Mouse (Mus musculus) kidney, adult 18-20 months (tissue): ENCODE measurements around the gene Tmed2.
"Not testable (repeated sequence)": the region's sequence is repeated elsewhere in the genome, so short reads cannot be mapped to it uniquely, and the experiment has no call there.

ENCODE experiments used
- DNase-seq: peaks from one replicate; pipeline ENCODE4 v3.0.0; 2021

The Tmed2 gene

DNA sequence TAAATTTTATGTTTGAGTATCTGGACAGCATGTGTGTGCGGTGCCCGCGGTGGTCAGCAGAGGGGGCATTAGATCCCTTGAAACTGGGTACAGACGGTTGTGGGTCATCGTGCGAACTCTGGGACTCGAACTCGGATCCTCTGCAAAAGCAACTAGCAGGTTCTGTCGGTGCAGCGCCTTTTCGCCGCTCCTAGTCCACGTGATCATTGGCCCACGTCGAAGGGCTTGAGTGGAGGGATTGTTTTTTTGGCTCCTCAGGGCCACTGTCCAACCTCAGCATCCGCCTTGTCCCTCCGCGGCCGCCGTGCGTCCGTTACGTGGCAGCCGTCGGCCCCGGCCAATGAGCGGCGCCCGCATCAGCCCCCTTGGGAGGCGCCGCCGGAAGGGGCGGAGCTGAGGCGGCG lies at the start of gene Tmed2:
TSS of gene Tmed2 (plus strand) at position 313 of the 404 bp plus-strand sequence.
- DNase-seq, result peak; percentile 97

DNA sequence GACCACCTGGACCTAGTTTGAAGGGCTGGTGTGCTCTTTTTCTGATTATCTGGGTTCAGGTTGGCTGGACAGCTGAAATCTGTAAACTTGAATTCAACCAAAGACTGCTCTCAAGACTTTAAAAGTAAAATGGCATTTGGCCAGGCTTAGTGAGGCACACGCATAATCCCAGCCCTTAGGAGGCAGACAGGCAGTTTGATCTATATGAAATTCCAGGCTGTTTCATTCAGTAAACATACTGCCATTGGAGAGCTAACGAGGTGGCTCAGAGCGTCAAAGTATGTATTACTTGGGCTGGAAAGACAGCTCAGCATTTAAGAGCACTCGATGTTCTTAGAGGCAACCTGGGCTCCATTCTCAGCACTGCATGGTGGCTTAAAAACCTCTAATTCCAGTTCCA lies 48.8 kb upstream of the Tmed2 start:
- no peak for DNase-seq

DNA sequence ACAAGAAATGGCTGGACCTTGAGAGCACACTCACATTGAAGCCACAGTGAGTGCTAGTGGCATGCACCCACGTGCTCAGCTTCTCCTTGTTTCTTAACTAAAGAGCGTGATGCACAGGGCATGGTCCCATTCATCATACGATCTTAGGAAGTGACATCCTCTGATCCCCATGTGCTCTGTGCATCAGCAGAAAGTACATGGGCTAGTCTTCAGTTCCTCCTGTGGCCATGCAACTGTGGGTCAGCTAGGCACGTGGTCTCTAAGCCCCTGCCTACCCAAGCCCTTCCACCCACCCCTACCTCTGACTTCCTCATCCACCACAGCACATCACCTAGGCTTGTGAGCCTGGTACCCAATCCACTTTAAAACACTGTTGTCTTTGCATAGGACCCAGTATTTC lies 47.9 kb upstream of the Tmed2 start:
- DNase-seq, result no peak

DNA sequence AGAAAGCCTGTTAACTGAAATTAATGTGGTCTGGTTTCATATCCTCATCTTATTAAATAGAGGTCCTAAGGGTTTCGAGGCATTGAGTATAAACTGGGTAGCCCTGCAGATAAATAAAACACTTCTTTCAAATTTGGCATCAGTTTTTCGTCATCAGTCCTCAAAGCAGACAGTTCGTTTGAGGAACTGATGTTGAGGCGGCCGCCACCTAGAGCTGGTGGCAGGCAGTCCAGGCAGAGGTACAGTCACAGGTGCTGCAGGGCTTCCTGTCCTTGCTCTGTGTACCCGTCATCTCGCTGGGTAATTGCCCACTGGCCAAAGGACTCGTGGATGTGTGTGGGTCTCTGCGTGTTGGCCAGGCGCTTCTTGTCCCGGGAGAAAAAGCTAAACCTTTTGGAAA lies 47.0 kb upstream of the Tmed2 start:
- DNase-seq, result no peak

DNA sequence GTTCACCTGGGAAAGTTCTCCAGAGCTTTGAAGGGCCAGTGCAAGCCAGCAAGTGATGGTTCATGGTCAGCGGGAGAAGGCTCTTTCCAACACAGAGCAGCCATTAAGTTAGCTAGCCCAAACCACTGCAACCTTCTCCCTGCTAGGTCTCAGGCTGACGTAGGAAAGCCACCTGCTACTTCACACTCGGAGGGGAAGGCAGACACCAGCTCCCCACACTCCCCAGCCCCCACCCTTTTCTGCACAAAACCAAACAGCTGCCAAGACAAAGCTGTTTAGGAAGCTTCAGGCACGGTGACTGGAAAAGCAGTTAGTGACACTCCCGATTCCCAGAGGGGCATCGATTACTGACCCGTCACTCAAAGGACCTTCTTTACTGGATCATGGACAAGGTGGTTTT lies 44.9 kb upstream of the Tmed2 start:
- DNase-seq, result no peak

DNA sequence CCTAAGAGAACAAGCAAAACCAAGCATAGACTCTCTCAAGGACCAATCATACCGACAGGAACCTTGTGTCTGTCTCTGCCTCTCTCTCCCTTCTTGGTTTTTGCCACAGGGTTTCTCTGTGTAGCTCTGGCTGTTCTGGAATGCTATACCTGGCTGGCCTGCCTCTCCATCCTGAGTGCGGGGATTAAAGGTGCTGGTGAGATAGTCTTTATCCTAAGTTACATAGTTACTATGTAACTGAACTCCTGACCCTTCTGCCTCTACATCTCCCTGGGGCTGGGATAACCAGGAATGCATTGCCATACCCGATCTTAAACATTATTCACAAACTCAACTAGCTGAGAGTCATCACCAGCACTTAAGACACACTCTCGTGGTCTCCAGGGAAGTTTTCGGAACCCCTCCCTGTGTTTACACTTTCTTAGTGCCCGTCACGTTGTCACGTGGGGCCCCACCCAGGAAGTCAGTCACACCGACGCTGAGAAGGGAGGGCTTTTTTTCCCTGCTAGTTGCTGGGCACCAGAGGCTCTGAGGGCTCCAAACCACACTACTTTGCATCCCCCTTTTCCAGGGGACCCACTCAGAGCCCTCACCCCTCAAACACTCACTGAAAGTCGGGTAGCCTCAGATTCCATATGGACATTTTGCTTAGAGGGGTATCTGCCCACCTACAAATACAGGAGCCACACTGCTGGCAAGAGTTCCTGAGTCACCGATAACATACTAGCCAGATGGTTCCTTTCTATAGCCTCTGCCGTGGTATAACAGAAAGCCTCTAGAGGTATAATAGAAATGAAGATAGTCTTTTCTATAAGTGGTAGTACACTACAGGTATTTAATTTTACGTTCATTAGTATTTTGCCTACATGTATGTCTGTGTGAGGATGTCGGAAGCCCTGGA lies 43.6 kb upstream of the Tmed2 start:
- DNase-seq, result no peak

DNA sequence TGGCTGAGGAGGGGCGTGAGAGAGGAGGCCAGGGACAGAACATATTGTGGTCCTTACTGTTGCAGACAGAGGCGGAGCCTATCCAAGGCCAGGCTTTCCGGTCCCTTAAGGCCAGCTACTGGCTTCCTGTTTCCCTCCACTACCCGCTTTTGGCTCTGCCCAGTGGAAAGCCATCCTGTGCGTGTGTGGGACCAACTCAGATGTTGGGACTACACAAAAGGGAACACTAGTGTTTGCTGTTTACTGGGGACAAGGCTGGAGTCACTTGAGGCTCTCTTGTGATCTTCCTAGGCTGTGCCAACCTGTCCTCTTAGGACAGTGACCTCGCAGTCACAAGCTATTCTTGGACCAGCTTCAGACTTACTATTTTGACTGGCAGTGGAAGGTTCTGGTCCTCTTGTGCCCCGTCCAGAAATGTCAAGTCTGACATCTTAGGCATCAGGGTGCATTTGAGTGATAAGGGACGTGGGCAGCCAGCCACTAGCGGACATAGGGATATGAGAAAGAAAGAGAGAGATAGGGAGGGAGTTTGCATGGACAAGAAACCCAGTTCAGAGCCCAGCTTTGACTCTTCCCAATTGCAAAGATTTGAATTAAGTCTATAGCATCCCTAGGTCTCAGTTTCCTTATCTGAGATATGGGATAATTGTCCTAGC lies 42.1 kb upstream of the Tmed2 start:
- DNase-seq, result no peak

DNA sequence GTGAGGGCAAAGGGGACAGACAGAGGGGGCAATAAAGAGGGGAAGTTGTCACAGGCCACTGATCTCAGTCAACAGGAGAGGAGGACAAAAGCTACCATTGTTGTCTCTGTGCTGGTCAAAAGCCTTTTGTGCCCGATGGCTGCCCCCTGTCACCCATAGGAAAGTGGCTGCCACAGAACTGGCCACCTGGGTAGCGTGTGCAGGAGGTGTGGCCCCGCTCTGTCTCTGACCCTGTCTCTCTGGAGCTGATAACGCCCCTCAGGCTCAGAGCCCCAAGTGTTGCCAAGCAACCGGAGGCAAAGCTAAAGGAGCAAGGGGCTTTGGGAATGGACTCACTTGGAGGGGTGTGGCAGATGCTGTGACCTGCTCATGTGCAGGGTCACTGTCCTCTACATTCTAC lies 41.5 kb upstream of the Tmed2 start:
- no peak for DNase-seq

DNA sequence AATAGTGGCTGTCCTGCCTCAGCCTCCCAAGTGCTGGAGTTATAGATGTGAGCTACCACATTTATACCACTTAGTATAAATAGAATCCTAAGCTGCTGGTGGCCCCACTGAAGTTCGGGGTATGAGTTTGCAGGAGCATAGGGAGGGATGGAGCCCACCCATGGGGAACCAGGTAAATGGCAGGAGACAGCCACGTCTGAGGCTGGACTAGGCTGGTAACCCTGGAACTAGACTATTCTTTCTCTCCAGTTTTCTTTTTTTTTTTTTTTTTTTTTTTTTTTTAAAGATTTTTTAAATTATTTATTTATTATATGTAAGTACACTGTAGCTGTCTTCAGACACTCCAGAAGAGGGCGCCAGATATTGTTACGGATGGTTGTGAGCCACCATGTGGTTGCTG lies 40.5 kb upstream of the Tmed2 start:
- DNase-seq, result not testable (repeated sequence)

DNA sequence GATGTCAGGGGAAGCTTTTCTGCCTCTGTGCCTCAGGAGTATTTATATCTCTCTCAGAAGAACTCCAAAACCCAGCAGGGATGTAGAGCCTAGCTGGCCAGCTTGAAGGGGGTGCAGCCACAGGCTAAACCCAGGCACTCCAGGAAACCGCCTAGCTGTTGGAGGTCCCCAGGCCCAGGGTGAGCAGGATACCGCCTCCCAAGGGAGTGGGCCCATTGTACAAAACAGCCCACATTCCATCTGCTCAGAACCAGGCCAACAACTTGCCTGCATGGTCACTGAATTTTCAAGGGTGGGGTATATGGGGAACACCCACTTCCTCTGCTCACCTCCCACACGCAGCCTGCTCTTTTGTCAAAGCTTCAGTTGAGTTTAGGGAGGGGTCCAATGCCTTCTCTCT lies 39.9 kb upstream of the Tmed2 start:
- DNase-seq, result no peak

DNA sequence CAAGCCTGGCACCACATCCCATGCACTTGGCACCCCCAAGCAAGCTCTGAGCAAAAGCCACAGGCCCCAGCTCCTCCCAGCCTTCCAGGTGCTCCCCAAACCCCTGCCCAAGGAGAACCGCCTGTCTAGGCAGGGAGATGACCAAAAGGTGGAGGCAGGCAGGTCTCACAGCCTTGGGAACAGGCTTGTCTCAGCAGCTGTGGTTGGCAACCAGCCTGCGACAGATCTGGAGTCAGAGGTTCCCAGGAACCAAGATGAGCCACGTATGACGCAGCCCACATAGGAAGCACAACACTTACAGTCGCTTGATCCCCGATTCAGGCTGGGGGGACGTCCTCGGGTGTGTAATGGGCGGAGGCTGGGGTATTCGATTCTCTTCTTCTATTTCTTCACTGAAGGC lies 39.0 kb upstream of the Tmed2 start:
- no peak for DNase-seq

DNA sequence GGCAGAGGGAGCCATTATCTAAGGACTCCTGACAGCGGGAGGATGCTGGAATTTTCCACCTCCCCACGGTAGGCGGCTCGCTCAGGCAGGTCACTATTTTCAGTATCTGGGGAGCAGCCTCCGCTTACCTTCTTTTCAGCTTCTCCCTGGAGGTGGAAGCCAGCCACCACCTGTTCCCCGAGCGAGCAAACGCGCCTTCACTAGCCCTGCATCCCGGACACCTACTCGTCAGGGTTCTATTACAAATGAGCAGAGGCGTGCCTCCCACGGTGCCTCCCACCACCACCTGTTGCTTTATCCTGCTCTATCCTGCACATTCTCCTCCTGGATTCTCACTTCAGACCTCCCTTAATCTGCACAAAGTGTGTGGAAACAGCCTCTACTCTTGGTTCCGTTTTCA lies 36.8 kb upstream of the Tmed2 start:
- DNase-seq, result no peak

DNA sequence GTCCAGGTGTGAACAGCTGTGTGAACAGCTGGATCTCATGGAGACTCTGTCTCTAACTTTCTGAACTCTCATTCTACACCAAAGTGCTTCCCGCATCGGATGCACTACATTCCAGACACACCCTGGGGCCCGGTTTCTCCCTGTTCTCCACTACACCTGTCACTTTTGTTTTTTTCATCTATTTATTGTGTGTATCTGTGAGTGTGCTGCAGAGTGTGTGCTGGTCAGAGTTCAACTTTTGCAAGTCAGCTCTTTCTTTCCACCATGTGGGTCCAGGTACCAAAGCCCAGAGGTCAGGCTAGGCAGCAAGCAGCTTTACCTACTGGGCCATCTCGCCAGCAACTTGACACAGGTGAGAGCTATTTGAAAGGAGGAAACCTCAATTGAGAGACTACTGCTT lies 35.3 kb upstream of the Tmed2 start:
- no peak for DNase-seq

DNA sequence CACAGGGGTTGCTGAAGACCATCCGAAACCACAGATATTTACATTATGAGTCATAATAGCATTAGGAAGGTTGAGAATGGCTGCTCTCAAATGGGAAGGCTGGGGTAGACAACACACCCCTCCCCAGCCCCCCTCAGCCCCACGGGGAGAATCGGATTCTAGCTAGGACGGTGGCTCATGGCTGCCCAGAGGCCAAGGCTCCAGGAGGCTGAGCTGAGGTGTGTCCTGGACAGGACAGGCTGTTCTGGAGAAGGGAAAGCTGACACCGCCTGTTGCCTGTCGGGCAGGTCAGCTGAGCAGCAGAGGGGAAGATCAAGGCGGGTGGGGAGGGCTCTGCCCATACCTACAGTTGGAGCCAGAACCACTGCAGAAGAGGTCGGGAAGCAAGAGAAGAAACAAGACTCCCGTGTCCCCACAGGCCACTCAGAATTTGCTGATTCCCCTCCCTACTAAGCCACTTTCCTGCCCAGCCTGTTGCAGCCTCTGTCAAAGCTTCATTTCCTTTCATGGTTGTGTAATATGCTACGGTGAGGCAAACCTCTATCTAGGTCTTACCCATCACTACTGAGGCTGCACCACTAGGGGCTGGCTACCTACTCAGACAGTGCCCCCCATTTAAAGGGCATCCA lies 33.6 kb upstream of the Tmed2 start:
- no peak for DNase-seq

DNA sequence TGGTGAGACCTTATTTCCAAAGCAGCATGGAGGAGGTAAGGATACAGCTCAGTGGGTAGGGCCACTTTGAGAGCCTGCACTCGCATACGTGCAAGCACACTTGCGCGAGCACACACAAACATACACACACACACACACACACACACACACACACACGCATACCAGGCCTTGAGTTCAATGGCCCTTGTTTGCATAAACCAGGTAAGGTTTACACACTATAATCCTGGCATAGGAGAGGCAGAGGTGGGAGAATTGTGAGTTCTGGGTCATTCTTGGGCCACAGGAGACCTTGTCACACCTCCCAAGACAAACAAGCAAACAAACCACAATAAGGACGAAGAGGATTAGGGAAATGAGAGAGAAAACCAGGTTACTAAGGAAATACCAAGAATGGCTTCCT lies 31.3 kb upstream of the Tmed2 start:
- no peak for DNase-seq

DNA sequence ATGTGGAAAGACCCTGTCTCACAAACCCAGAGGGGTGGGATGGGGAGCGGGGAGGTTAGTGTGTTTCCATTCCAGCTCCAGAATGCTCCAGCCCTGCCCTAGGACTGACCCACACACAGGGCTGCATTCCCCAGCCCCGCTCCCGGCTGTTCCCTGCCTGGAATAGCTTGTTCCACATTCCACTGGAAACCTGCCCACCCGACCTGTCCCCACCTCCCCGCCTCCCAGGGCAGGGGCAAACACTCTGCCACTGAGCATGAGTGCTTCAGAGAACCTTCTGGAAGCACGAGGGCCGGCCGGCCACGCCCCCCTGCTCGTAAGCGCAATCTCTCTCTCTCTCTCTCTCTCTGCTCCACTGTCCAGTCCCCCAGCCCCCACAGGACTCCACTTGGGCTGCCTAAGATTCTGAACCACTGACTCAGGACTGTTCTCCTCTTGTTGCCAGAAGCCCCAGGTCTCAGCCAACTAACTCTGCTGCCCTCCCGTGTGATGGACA lies 30.7 kb upstream of the Tmed2 start:
- DNase-seq, result peak; percentile 82

DNA sequence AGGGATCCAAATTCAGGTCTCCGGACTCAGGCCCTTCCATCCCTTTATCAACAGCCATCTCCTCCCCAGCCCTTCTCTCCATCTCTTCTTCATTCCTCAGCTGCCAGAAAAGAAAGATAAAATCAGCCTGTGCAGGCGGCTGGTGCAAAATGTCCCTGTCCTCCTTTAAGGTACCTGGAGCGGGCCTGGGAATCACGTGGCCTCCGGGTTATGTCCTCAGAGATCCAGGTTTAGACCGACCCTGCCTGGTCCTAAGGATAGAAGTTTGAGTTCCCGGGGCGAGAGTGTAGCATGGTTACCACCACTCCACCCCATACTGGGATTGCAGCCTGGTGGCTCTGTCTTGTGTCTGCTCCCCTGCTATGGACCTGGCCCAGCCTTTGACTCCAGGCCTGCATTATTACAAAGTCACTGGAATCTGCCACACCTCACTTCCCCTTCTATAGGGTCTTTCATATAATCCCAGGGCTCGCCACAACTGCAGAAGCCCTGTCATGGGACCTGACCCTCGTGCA lies 29.9 kb upstream of the Tmed2 start:
- DNase-seq, result no peak

DNA sequence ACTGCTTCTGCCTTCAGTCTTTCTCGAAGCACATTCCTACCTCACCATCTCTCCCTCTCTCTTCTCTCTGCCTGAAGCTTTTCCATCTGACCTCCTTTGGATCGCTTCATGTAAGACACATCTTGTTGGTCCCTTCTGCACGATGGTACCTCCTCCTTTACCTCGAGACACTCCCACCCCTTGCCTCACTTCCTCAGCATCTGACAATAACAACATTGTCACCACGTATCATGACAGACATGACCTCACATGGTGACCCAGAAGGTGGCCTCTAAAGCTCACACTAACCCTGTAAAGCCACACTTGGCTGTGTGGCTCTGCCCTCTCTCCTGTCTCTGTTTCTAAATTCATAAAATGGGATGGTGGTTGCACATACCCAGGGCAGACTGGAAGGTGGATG lies 24.7 kb upstream of the Tmed2 start:
- no peak for DNase-seq

DNA sequence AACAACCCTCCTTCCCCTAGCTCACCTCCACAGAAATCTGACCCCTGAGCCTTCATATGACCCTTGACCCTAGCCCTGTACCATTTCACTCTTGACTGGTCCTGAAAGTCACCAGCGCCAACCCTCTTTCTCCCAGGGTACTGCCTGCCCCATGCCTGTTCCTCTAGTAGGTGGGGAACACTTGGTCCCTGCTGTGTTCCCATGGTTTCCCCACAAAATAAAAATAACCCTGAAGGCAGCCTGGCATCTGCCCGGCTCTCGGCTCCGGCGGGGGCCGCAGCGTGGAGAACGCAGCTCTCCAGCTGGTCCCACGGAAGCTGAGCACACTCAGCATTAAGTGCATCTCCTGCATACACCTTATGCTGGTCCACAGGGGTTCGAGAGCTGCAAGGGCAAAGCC lies 21.8 kb upstream of the Tmed2 start:
- no peak for DNase-seq

DNA sequence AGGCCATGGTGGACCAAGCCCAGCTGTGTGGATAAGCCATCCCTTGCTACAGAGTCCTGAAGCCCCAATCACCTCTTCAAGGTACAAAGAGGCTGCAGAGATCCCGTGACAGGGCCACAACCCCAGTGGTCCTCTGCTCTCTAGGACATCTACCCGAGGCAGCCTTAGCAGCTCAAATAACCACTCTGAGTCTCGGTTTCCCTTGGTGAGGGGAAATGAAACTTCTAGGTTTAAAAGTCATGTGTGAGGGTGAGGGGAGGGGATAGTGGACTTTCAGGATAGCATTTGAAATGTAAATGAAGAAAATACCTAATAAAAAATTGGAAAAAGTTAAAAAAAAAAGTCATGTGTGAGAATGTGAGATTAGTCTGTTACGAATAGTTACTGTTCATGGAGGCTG lies 18.9 kb upstream of the Tmed2 start:
- no peak for DNase-seq

DNA sequence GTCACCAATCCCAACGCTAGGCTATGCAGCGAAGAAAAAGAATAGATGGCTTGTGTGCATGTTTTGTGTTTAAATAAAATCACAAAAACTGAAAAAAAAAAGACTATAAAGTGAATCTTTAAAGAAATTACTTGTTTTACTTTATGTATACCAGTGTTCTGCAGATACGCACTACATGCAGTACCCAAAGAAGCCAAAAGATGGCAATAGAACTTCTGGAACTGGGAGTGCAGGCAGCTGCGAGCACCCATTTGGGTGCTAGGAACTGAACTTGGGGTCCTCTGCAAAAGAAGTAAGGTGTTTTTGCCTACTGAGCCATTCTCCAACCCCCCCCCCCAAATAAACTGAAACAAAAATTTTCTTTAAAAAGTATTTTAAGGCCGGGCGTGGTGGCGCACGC lies 17.5 kb upstream of the Tmed2 start:
- no peak for DNase-seq

DNA sequence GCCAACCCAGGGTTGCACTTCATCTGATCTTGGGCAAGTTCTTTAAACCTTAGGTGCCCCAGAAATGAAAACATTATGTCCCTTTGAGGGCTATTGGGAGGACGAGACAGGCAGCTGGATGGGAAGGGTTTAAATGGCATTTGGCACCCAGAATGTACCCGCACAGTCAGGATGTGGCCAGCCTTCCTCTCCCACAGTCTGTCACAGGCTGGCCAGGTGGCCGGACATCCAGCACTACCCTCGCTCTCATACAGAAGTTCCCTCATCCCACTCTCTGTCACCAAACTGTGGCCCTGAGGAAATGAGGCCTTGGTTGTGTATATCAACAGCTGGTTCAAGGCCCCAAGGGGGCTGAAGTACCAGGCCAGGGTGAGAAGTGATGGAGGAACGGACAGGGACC lies 15.6 kb upstream of the Tmed2 start:
- no peak for DNase-seq

DNA sequence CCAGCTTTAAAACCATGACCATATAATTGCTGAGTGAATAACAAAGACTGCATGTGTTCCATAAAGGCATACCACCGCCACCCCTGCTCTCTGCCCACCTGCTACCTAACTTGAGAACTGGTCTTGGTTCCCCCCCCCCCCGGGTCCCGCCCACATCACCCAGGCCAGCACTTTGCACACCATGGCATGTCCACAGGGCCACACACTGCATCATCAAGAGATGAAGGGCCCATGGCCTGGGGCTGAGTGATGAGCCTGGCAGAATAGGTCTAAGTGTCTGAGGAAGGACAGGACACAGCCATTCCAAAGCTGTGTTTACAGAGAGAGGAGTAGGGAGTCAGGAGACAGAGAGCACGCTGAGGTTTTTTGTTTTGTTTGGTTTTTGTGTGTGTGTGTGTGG lies 12.1 kb upstream of the Tmed2 start:
- no peak for DNase-seq

DNA sequence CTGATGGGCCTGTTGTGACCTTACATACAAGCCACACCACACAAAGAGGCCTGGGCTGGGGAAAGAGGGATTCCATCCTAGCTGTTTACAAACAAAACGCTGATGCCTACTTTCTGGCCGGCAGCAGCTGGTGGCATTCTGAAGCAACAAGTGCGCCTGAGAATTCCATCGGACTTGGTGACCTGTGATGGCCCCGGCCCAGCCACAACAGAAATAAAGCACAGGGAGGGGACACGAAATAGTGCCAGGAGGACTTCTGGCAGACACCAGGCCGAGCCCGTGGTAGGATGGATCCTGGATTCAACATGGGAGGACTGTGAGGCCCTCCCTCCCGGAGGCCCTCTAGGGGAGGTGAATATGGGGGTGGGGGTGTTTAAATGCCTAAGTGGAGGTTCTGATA lies 11.7 kb upstream of the Tmed2 start:
- DNase-seq, result no peak
